Mouse (Mus musculus): ENCODE data around the gene Mycbp. TPM values are rescaled to one million over a fixed set of nuclear protein-coding genes. Genes with fewer than 3 reads are reported as not detected.
"Not testable (repeated sequence)": the region's sequence is repeated elsewhere in the genome, so short reads cannot be mapped to it uniquely, and the experiment has no call there.

The Mycbp gene
- total and polyA plus RNA-seq, 2 experiments from 2014 or later: 7.1 to 40.8 TPM

DNA sequence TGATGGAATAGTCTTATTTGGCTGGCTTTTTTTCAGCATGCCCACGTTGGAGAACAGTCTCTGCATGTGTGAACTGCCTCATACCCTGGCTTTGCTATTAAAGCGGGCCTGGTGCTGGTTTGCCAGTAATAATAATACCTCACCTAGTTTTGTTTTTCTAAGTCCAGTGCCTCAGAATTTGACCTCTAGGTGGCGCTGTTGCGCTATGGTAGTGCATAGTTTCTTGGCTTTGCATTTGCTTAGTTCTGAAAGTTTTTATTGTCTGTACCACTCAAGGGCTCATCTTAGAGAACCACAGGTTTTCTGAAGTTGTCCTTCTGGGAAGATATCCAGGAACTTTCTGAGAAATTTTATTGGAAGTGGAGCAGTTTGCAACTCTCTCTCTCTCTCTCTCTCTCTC is 35.2 kb downstream of the Mycbp start:
- TF ChIP-seq CTCF (IDR thresholded peaks at IDR 0.05; ENCODE audit: low read depth): peak; percentile 92
- Histone ChIP-seq H3K27ac (ENCODE audit: low read depth, low read length) (no peak overlapping the region), H3K9me3 (ENCODE audit: low read length) (no peaks in the 10 kb centered on the region), H3K4me3 (ENCODE audit: low read depth, low read length) (no peak overlapping the region), H3K4me1 (ENCODE audit: insufficient read depth) (no peaks in the 10 kb centered on the region), H3K4me2 (ENCODE audit: low read depth) (no peak overlapping the region), H3K9ac (no peak overlapping the region), H3K27me3 (ENCODE audit: insufficient read depth, low read length) (no peaks in the 10 kb centered on the region), H3K36me3 (ENCODE audit: insufficient read depth) (peaks cover 24% of the 10 kb centered on the region)
- WGBS: 5% methylated on average over 4 of the region's 4 CpGs
- DNase-seq: peak; percentile 92
- ATAC-seq: peak; percentile 50; the same call in 1 of the 2 replicates

DNA sequence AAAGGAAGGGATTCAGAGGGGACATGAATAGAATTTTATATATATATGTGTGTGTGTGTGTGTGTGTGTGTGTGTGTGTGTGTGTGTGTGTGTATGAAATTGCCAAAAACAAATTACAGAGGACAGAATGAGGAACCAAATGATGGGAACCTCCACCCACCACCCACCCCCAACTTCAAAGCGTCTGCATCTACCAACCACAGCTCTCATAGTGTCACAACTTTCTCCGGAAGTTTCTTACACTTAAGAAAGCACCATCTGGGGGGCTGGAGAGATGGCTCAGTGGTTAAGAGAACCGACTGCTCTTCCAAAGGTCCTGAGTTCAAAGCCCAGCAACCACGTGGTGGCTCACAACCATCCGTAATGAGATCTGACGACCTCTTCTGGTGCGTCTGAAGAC is 36.2 kb downstream of the Mycbp start:
- H3K4me3 ChIP-seq (ENCODE audit: low read depth, low read length); H3K9me3 ChIP-seq (ENCODE audit: low read length); ATAC-seq; H3K27ac ChIP-seq (ENCODE audit: low read depth, low read length); H3K4me1 ChIP-seq (ENCODE audit: insufficient read depth); H3K4me2 ChIP-seq (ENCODE audit: low read depth); H3K9ac ChIP-seq; H3K27me3 ChIP-seq (ENCODE audit: insufficient read depth, low read length); DNase-seq: not testable (repeated sequence)
- peaks cover 15% of the 10 kb centered on the region for H3K36me3 ChIP-seq (ENCODE audit: insufficient read depth)
- 80% methylated on average over 7 of the region's 7 CpGs for WGBS

GRCm38 (mm10) chr4:123946701-123947100 is 42.1 kb downstream of the Mycbp start:
- DNase-seq (no peak), ATAC-seq (no peak)
- Histone ChIP-seq H3K9me3 (ENCODE audit: low read length) (no peaks in the 10 kb centered on the region), H3K4me3 (ENCODE audit: low read depth, low read length) (no peak overlapping the region), H3K36me3 (ENCODE audit: insufficient read depth) (no peaks in the 10 kb centered on the region), H3K4me1 (ENCODE audit: insufficient read depth) (no peaks in the 10 kb centered on the region), H3K27me3 (ENCODE audit: insufficient read depth, low read length) (no peaks in the 10 kb centered on the region), H3K27ac (ENCODE audit: low read depth, low read length) (no peak overlapping the region), H3K4me2 (ENCODE audit: low read depth) (no peak overlapping the region), H3K9ac (no peak overlapping the region)
- TF ChIP-seq CTCF (IDR thresholded peaks at IDR 0.05; ENCODE audit: low read depth): no peak
- 54% methylated on average over 4 of the region's 4 CpGs for WGBS

- Histone ChIP-seq H3K36me3 (ENCODE audit: insufficient read depth) (no peaks in the 10 kb centered on the region), H3K27ac (ENCODE audit: low read depth, low read length) (no peak overlapping the region), H3K4me3 (ENCODE audit: low read depth, low read length) (no peak overlapping the region), H3K4me2 (ENCODE audit: low read depth) (no peak overlapping the region), H3K4me1 (ENCODE audit: insufficient read depth) (no peaks in the 10 kb centered on the region), H3K27me3 (ENCODE audit: insufficient read depth, low read length) (no peaks in the 10 kb centered on the region), H3K9me3 (ENCODE audit: low read length) (no peaks in the 10 kb centered on the region), H3K9ac (no peak overlapping the region)
- DNase-seq: no peak
- no peak; the same call in 1 of the 2 replicates for ATAC-seq
- WGBS: 59% methylated on average over 5 of the region's 5 CpGs
- TF ChIP-seq CTCF (IDR thresholded peaks at IDR 0.05; ENCODE audit: low read depth): peak; percentile 4; the same call in 1 of the 2 replicates
Observed at GRCm38 (mm10) chr4:123947149-123947548, 42.5 kb downstream of the Mycbp start.

- Histone ChIP-seq H3K4me2 (ENCODE audit: low read depth) (no peak overlapping the region), H3K27me3 (ENCODE audit: insufficient read depth, low read length) (no peaks in the 10 kb centered on the region), H3K9ac (no peak overlapping the region), H3K9me3 (ENCODE audit: low read length) (no peaks in the 10 kb centered on the region), H3K36me3 (ENCODE audit: insufficient read depth) (no peaks in the 10 kb centered on the region), H3K4me3 (ENCODE audit: low read depth, low read length) (no peak overlapping the region), H3K4me1 (ENCODE audit: insufficient read depth) (no peaks in the 10 kb centered on the region), H3K27ac (ENCODE audit: low read depth, low read length) (no peak overlapping the region)
- TF ChIP-seq CTCF (IDR thresholded peaks at IDR 0.05; ENCODE audit: low read depth): no peak
- DNase-seq (no peak), ATAC-seq (peak; percentile 42; the same call in 1 of the 2 replicates)
- WGBS: 43% methylated on average over 6 of the region's 6 CpGs
Observed at GRCm38 (mm10) chr4:123948901-123949300, 44.3 kb downstream of the Mycbp start.

GRCm38 (mm10) chr4:123949649-123950048 is 45.0 kb downstream of the Mycbp start:
- DNase-seq (no peak), ATAC-seq (no peak)
- Histone ChIP-seq H3K27ac (ENCODE audit: low read depth, low read length) (no peak overlapping the region), H3K9ac (no peak overlapping the region), H3K36me3 (ENCODE audit: insufficient read depth) (no peaks in the 10 kb centered on the region), H3K27me3 (ENCODE audit: insufficient read depth, low read length) (no peaks in the 10 kb centered on the region), H3K4me2 (ENCODE audit: low read depth) (no peak overlapping the region), H3K9me3 (ENCODE audit: low read length) (no peaks in the 10 kb centered on the region), H3K4me1 (ENCODE audit: insufficient read depth) (no peaks in the 10 kb centered on the region), H3K4me3 (ENCODE audit: low read depth, low read length) (no peak overlapping the region)
- TF ChIP-seq CTCF (IDR thresholded peaks at IDR 0.05; ENCODE audit: low read depth): no peak
- 75% methylated on average over 10 of the region's 10 CpGs for WGBS

DNA sequence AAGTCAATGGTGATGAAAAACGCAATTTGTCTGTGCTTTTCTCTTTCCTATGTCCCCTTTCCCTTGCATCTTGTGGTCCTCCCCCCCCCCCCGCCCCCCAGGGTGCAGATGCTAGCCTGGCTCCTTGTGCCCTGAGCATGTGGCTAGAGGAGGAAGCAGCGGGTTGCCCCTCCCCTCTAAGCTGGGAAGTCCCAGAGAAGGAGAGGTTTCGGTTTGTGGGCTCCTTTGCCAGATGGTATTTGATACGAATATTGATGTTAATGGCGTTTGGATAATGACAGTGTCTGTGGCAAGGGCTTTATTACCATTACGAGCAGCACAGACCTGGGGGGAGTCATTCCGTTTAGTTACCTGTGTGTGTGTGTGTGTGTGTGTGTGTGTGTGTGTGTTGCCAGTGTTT is 47.4 kb downstream of the Mycbp start:
- Histone ChIP-seq H3K27me3 (ENCODE audit: insufficient read depth, low read length) (no peaks in the 10 kb centered on the region), H3K27ac (ENCODE audit: low read depth, low read length) (no peak overlapping the region), H3K9me3 (ENCODE audit: low read length) (no peaks in the 10 kb centered on the region), H3K4me1 (ENCODE audit: insufficient read depth) (0 out of 2 replicates have a peak, but pooled peaks cover 6% of the 10 kb centered on the region), H3K4me3 (ENCODE audit: low read depth, low read length) (no peak overlapping the region), H3K36me3 (ENCODE audit: insufficient read depth) (no peaks in the 10 kb centered on the region), H3K4me2 (ENCODE audit: low read depth) (no peak overlapping the region), H3K9ac (no peak overlapping the region)
- WGBS: 44% methylated on average over 7 of the region's 8 CpGs
- TF ChIP-seq CTCF (IDR thresholded peaks at IDR 0.05; ENCODE audit: low read depth): no peak
- ATAC-seq: no peak
- DNase-seq: no peak

Measured in forebrain, postnatal 0 days (tissue).